Mouse (Mus musculus) skeletal muscle tissue, adult 2 months (tissue): ENCODE data around the gene Pgr15l.

ENCODE experiments used
- DNase-seq: peaks from one replicate; pipeline ENCODE4 v3.0.0-alpha.2; 2012; ENCODE audit warnings: low read depth, low spot score

Pgr15l gene

DNA sequence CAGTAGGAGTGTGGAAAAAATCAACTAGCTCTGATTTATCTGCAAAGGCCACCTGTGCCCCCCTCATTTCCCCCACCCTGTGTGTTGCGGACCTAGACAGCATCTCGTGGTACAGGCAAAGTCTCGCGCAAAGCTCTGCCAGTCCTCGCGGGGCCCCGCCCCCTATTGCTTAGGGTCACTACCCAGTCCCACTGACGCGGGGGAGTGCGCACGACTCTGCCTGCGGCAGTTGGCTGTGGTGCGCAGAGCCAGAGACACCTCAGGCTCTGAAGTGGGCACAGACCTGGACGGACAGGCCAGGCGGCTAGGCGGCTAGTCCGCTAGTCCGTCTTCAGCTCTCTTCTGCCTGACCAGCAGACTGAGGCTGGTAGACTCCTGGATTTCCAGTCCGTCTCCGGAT lies at the start of gene Pgr15l:
TSS of gene Pgr15l (plus strand) at position 228 of the 400 bp plus-strand sequence.
- no peak for DNase-seq

DNA sequence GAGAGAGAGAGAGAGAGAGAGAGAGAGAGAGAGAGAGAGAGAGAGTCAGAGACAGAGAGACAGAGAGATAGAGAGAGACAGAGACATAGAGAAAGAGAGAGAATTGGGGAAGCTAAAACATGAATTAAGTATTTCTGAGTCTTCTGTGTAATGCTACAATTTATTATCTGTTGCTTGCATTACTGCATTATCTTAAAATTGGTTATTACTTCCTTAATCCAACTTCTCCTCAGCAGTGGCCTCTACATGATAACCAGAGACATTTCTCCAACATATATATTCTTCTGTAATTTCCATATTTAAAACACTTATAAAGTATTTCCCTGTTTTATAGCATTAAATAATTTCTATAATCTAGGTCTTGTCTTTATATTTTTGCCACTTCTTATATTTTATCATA lies 44.9 kb upstream of the Pgr15l start:
- DNase-seq, result no peak

DNA sequence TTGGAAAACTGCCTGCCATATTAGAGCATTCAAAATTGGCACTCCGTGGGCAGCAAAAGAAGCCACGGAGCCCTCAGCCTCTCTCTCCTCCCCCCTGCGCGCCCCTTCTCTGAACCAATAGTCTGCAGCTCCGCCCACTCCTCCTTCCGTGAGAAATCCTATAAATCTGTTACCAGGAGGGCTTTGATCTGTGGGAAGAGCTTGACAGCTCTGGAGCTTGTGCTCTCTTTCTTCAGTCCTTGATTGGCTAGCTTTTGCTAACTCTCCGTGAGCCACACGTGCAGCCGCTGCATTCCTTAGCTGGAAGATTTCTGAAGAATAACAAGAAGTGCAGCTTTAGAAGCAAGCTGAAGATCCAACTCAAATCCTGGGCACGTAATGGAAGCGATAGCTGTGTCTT lies 2.6 kb upstream of the Pgr15l start:
- DNase-seq, result no peak
